Mouse (Mus musculus) liver, postnatal 0 days (tissue): ENCODE measurements around the gene Kcnq4. TPM values are rescaled to one million over a fixed set of nuclear protein-coding genes. Genes with fewer than 3 reads are reported as not detected.
A peak's percentile ranks its signal among the peaks of the same experiment; 100 is the strongest.

Experiments
- ATAC-seq: fragments of 200-750 bp; cut with Nextera tagmentation; 2 replicates; pipeline ENCODE4 v1.8.0; 2017; ENCODE audit warnings: mild to moderate bottlenecking, moderate library complexity
- DNase-seq: peaks from one replicate; pipeline ENCODE4 v3.0.0-alpha.2; 2016
- H3K27ac ChIP-seq: fragments of 300-500 bp; sonication (generic); 2 replicates; pipeline ENCODE4 v1.5.1; 2014; ENCODE audit warnings: antibody characterized with exemption, moderate library complexity, mild to moderate bottlenecking, low read depth
- H3K27me3 ChIP-seq: fragments of 300-500 bp; sonication (generic); 2 replicates; pipeline ENCODE4 v1.6.1; 2014; ENCODE audit warnings: low read length, control low read depth, mixed read lengths; ENCODE audit not compliant: insufficient read depth
- H3K36me3 ChIP-seq: fragments of 300-500 bp; sonication (generic); replicated peaks from 2 replicates; pipeline ENCODE4 v1.6.1; 2014; ENCODE audit warnings: mild to moderate bottlenecking, control low read depth, low read length, moderate library complexity, mixed read lengths; ENCODE audit not compliant: insufficient read depth
- H3K4me1 ChIP-seq: fragments of 300-500 bp; sonication (generic); 2 replicates; pipeline ENCODE4 v1.6.1; 2014; ENCODE audit warnings: antibody characterized with exemption, mild to moderate bottlenecking, control low read depth; ENCODE audit not compliant: insufficient read depth
- H3K4me2 ChIP-seq: fragments of 300-500 bp; sonication (generic); 2 replicates; pipeline ENCODE4 v1.6.1; 2014; ENCODE audit warnings: low read depth, mild to moderate bottlenecking, low read length, moderate library complexity, mixed read lengths
- H3K4me3 ChIP-seq: fragments of 300-500 bp; sonication (generic); 2 replicates; pipeline ENCODE4 v1.5.1; 2014; ENCODE audit warnings: low read depth, low read length
- H3K9ac ChIP-seq: fragments of 300-500 bp; sonication (generic); replicated peaks from 2 replicates; pipeline ENCODE4 v1.6.1; 2014; ENCODE audit warnings: mild to moderate bottlenecking, moderate library complexity
- H3K9me3 ChIP-seq: fragments of 300-500 bp; sonication (generic); 2 replicates; pipeline ENCODE4 v1.6.1; 2016; ENCODE audit warnings: mild to moderate bottlenecking, control low read depth, low read length, mixed read lengths
- CTCF ChIP-seq: sonication (generic); IDR thresholded peaks from 2 replicates; pipeline ENCODE4 v1.5.1; 2016; ENCODE audit warnings: antibody characterized with exemption, low read depth
- EP300 ChIP-seq: IDR thresholded peaks from 2 replicates; pipeline ENCODE4 v1.6.1; 2016; ENCODE audit warnings: antibody characterized with exemption, low read depth, mild to moderate bottlenecking
- WGBS: fragments of 180-500 bp; shearing (Covaris S2); extraction: QIAGEN DNeasy Blood & Tissue Kit; methylation state at CpG from one replicate; pipeline ENCODE4 v1.1.7; 2014; ENCODE audit not compliant: insufficient replicate concordance; 5-methylcytosine and 5-hydroxymethylcytosine counted together
- polyA plus RNA-seq: library from polyadenylated mRNA; unstranded; fragments of >200 nt; fragmentation: Nextera tagmentation; extraction: Ambion mirVana; gene quantifications from 2 replicates; pipeline ENCODE4 v1.2.1, GENCODE M21; 2015

Gene Kcnq4
- polyA plus RNA-seq, 1 experiment from 2014 or later, result 0.20 TPM

DNA sequence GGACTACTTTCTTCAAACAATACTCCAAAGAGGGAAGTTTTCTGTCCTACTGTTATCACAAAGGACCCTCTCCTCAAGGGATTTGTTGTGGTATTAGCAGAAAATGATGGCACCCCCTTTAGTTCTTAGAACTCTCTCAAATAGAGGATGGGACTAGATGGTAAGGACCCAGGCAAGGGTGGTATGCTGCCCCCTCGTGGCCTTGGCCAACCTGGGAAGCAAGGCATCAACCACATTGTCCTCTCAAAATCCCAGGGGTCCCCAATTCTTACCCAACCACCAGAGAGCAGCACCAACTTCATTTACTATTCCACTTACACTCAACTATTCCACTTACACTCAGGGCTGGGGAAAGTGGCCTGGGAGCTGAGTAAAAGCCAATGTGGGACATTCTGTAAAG lies 6.9 kb upstream of the Kcnq4 start:
- no peak overlapping the region for H3K27ac ChIP-seq
- peaks cover 7% of the 10 kb centered on the region for H3K27me3 ChIP-seq
- WGBS, result 0% methylated on average over 1 of the region's 1 CpGs
- H3K9ac ChIP-seq, result no peak overlapping the region
- peak; percentile 77 for DNase-seq
- H3K4me3 ChIP-seq, result no peak overlapping the region
- H3K9me3 ChIP-seq, result no peaks in the 10 kb centered on the region
- TF ChIP-seq EP300 (no peak), CTCF (peak; percentile 83)
- peaks cover 25% of the 10 kb centered on the region for H3K36me3 ChIP-seq
- no peaks in the 10 kb centered on the region for H3K4me1 ChIP-seq
- H3K4me2 ChIP-seq, result no peak overlapping the region
- ATAC-seq, result peak; percentile 48; the same call in 1 of the 2 replicates

DNA sequence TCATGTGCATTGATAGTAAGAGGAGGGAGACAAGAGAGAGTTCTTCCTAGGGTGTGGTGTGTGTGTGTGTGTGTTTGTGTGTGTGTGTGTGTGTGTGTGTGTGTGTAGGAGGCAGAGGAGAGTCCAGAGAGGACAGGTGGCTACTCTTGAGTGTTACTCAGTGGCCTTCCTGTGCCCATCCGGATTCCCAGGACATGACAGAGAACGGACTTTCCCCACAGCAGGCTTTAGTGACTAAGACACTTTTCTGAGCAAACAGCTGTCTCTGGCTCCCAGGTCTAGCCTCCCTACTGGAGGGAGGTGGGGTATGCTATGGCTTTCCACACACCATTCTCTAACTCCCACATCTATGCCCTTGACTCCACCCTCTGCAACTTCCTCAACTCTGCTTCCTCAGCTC lies 1.2 kb upstream of the Kcnq4 start:
- Histone ChIP-seq H3K27ac (no peak overlapping the region), H3K4me1 (peaks cover 9% of the 10 kb centered on the region), H3K27me3 (peaks cover 57% of the 10 kb centered on the region), H3K4me3 (no peak overlapping the region), H3K36me3 (no peaks in the 10 kb centered on the region), H3K4me2 (no peak overlapping the region), H3K9me3 (no peaks in the 10 kb centered on the region), H3K9ac (no peak overlapping the region)
- ATAC-seq (no peak), DNase-seq (peak; percentile 8)
- no peak for TF ChIP-seq EP300
- 23% methylated on average over 2 of the region's 2 CpGs for WGBS

DNA sequence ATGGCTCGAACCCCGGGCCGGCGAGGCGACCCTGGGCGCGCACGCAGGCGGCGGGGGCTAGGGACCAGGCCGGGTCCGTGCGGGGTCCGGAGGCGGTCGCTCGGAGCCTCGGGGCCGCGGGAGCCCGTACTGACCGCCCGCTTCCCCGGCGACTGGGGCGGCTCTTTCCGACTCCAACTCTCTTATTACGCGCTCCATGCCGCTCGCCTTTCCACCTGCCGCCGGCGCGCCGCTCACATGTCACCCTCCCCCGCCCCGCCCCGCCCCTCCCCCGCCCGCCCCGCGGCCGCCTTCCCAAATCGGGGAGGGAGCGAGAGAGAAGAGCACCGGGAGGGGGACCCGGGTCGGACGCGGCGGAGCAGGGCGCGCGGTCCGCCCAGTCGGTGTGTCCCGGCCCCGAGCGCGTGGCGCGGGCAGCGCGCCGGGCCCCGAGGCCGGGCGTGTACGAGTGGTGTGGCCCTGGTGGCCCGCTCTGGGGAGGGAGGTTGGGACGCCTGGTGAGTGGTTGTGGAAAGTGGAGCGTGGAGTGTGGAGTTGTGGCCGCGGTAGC lies 1.1 kb downstream of the Kcnq4 start:
- Histone ChIP-seq H3K27me3 (peaks cover 61% of the 10 kb centered on the region), H3K27ac (no peak overlapping the region), H3K9me3 (no peaks in the 10 kb centered on the region), H3K36me3 (no peaks in the 10 kb centered on the region), H3K4me3 (peak overlapping the region; percentile 54), H3K9ac (0 out of 2 replicates have a peak overlapping the region, but pooled peaks have one; percentile 21), H3K4me2 (peak overlapping the region; percentile 79), H3K4me1 (peaks cover 9% of the 10 kb centered on the region)
- no peak for TF ChIP-seq CTCF
- no peak for TF ChIP-seq EP300
- DNase-seq (no peak), ATAC-seq (peak; percentile 40; the same call in 1 of the 2 replicates)
- under 1% methylated on average over 42 of the region's 75 CpGs for WGBS

DNA sequence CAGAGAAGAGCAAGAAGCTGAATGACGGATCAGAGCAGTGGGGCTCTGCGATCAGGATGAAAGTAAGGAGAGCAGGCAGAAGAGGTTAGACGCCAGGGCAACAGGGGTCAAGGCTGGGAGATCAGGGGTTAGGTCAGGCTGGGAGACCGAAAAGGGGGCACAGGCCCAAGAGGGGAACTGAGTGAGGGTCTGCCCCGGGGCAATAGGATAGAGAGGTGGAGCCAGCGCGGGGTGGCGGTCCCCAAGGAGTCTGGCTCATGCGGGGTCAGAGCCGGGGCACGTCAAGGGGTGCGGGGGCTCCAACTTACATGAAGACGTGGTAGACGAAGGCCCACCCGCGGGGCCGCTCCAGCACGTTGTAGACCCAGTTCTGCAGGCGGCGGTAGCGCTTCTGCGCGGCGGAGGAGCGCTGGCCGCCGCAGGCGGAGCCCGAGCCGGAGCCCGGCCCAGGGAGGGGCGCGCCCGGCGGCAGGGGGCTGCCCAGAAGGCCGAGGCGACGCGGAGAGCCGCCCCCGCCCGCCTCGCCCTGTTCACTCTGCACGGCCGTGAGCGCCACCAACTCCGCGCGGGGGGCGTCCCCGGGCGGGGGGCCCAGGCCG lies 1.8 kb downstream of the Kcnq4 start:
- DNase-seq, result no peak
- no peaks in the 10 kb centered on the region for H3K9me3 ChIP-seq
- H3K4me2 ChIP-seq, result peak overlapping the region; percentile 79
- H3K9ac ChIP-seq, result 0 out of 2 replicates have a peak overlapping the region, but pooled peaks have one; percentile 21
- WGBS, result 4% methylated on average over 52 of the region's 53 CpGs
- H3K27me3 ChIP-seq, result peaks cover 59% of the 10 kb centered on the region
- H3K4me3 ChIP-seq, result peak overlapping the region; percentile 54
- H3K27ac ChIP-seq, result no peak overlapping the region
- peaks cover 9% of the 10 kb centered on the region for H3K4me1 ChIP-seq
- peak; percentile 18; the same call in 1 of the 2 replicates for ATAC-seq
- TF ChIP-seq CTCF (no peak), EP300 (no peak)
- no peaks in the 10 kb centered on the region for H3K36me3 ChIP-seq

DNA sequence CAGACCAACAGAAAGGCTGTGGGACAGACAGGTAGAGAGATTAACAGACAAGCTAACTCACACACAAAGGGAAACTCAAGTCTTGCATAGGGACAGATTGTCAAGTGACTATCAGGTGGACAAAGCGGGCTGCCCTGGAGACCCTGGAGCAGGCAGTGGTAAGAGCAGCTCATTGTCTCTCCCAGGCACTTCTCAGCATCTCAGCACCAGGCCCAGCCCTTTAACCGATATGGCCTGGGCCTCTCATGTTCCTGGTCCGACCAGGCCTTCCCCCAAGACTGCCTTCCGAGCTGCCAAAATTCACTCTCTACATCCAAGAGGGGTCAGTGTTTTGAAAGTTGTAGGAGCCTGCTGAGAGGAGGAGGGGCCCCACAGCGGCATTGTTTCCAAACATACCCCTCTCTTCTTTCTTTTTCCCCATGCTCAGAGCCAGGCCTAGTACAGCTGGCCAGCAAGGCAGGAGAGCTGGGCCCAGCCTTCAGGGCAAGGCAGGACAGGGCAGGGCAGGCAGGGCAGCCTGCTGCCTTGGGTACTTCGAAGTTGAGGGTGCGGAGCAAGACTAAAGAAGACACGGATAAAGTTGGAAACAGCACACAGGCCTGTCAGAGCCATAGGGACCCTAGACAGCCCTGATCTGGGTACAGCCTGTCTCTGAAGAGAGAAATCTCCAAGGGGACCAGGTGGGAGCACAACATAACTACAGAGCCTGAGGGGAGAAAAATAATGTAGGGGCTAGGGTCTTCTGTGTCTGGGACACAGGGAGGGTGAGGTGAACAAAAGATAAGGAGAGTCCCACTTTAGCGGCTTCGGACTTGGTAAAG lies 2.5 kb downstream of the Kcnq4 start:
- Histone ChIP-seq H3K27me3 (peaks cover 60% of the 10 kb centered on the region), H3K27ac (no peak overlapping the region), H3K4me2 (peak overlapping the region; percentile 79), H3K9me3 (no peaks in the 10 kb centered on the region), H3K9ac (no peak overlapping the region), H3K4me1 (peaks cover 9% of the 10 kb centered on the region), H3K36me3 (no peaks in the 10 kb centered on the region), H3K4me3 (no peak overlapping the region)
- ATAC-seq (no peak), DNase-seq (no peak)
- 43% methylated on average over 10 of the region's 10 CpGs for WGBS
- no peak for TF ChIP-seq EP300
- TF ChIP-seq CTCF, result 0 out of 2 replicates have a peak, but pooled peaks have one; percentile 1

DNA sequence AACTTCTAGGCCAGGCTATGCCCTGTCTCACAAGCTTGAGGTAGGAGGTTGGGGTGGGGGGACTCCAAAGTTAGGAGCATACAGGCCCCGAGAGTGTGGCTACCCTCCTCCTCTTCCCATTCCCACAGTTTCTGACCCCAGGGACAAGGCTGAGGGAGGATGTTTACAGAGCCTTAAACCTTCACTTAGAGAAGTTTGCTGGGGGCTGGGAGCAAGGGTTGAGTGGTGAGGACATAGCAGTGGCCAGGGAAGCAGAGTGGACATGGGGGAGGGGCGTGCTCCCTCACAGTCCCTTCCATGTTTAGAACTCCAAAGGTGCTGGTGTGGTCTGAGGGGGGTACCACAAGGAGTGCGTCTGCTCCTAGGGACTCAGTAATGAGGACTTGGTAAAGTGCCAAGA lies 4.8 kb downstream of the Kcnq4 start:
- Histone ChIP-seq H3K9me3 (no peaks in the 10 kb centered on the region), H3K27me3 (peaks cover 47% of the 10 kb centered on the region), H3K4me2 (no peak overlapping the region), H3K9ac (no peak overlapping the region), H3K4me1 (peaks cover 9% of the 10 kb centered on the region), H3K4me3 (no peak overlapping the region), H3K27ac (no peak overlapping the region), H3K36me3 (no peaks in the 10 kb centered on the region)
- ATAC-seq (no peak), DNase-seq (no peak)
- WGBS, result 67% methylated on average over 3 of the region's 3 CpGs
- TF ChIP-seq EP300 (no peak), CTCF (no peak)
